Mouse (Mus musculus) frontal cortex, postnatal 36 days (tissue): ENCODE data around the gene Acsm2.

Source experiments
- DNase-seq, 2 experiments: peaks; one replicate each; pipeline ENCODE4 v3.0.0; 2022; ENCODE audit warnings: low spot score in 2 of 2

Acsm2 gene

DNA sequence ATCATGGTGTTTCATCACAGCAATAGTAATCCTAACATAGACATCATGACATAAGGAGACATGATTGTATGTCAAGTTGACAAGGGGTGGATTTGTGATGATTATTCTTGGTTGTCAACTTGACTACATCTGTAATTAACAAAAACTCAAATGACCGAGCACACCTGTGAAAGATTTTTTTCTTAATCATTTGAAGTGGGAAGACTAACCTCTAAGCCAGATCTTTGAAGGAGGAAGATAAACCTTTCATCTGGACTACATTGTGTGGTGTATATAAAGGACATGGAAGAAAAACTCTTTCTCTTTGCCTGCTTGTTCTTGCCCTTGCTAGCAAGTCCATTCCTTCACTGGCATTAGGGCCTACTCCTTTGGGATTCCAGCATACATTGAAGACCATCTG, at the start of gene Acsm2:
Gene Acsm2 (plus strand): TSS at position 301 of the 400 bp plus-strand sequence.
- DNase-seq, result no peak

DNA sequence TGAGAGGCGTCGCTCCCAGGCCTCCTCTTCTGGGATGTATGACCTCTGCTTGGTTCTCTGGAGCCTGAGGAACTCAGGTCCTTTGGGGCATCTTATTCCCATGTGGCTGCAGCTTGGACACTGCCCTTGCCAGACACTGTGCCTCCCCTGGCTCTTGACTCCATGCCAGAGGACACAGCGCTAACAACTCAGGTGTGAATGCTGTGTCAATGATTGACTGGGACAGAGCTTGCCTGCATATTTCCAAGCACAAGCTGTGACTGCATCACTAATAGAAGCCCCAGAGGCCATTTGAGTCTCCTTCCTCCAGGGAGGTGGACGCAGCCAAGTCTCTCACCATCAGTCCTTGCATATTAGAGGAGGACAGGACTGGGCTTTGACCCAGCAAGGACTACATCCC, 43.0 kb upstream of the Acsm2 start:
- no peak for DNase-seq

DNA sequence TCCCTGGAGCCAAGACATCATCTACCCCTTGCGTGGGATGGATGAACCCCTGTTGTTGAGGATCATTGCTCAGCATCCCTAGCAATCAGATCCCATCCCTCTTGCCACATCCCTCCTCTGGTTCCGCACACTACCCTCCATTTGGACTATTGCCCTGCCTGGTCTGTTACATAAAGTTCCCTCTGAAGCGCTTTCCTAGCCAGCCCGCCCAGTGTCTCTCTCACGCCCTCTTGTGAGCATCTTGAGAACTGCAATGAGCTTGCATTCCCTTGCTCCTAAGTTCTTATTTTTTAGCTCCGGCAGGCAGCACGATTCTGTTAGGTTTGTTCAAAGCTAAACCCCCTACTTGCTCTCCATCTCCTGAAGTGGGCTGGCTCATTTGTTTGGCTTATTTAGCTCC, 41.1 kb upstream of the Acsm2 start:
- peak; percentile 60 to 70 for DNase-seq

DNA sequence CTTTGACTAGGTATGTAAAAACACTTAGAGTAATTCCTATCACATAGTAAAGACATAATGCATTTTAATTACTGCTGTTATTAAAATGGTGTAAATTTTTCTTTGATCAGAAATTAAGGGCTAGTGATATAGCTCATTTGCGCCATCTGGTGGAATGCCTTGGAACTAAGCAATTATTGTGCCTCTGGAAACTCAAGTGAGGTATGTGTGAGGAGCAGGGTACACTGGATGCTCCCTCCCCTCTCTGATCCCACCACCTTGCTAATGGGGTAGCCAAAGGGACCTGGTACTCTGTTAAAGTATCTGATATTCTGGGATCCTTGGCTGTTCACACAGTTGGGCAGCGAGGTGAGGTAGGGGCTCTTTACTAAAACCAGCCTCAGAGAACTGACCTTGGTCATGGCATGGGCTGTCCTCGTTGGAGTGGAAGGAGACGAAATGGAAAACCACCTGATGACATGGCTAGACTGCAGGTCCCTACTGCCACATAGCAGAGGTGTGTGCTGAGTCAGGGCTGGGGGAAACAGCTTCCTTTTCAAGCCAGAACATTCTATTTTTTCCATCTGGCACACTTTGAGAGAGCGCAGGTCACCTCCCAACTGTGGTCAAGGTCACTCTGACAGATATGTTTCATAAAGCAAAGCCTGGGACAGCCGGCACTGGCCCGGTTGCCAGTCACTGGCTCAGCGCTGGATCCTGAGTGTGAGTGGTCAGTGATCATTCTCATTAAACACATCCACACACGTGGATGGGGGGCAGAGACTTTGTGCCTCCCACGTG, 38.5 kb upstream of the Acsm2 start:
- peak; percentile 40 to 65 for DNase-seq

DNA sequence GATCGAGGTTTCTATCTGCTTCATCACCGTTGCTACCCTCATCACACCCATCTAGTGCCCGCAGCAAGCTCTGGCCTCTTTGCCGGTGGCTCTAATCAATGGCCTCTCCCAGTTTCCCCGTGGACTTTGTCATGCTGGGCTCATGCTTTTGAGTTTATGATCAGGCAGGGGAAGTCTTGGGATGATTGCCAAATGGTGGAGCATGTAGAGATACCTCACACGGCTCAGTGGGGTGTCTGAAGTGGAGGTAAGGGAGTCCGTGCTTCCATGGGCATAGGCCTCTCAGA, 37.9 kb upstream of the Acsm2 start:
- no peak for DNase-seq

DNA sequence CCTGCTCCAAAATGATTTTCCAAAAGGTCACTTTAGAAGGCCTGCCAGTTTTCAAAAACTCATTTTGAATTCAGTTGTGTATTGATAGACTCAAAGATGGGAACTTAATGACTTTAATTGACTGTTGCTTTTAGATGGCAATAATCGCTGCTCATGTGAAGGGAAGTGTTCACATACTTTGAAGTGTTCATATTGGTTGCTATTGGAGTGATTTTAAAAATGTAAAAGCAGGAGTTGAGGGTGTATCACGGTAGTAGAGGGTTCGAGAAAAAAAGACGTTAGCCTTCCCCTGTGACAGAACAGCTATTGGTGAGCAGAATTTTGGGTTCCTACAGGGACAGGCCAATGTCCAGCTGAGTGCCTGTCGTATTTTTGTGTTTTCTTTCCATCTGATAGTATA, 35.0 kb upstream of the Acsm2 start, which contains the start of gene Acsm5:
Gene Acsm5 (plus strand): TSS at position 301 of the 400 bp plus-strand sequence.
- no peak for DNase-seq

DNA sequence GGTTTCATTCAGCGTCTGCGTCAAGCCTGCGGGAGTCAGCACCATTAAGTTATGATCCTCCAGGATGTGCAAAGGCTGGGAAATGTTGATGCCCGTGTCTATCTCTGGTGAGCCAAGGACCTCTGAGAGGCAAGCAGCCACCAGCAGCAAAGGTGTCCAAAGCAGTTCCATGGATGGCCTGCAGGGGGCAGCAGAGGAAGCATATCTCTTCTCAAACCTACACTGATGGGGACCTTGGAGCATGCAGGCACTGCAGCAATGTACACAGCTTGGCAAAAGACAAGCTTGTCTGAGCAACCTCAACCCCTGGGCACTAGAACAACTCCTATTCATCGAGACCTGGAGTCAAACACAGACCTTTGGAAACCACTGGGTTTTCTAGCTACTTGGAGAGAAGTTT, 34.5 kb upstream of the Acsm2 start:
- peak; percentile 81 to 89 for DNase-seq

DNA sequence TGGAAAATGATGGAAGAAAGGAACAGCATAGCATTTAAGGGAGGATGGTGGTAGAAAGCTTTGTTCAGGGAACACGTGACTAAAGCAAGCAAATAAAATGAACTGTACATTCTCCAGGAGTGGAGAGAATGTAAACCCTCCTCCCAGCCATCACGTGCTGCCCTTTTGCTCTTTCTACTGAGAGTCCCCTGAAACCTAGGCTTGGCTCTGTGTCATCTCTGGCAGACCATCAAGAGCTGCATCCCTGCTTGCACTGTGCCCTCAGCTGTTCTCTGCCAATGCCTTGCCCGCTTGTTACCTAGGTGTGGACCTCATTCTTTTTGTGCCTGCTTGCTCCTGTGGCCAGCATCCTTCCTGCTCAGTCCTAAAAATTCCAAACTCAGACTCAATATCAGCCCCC, 32.3 kb upstream of the Acsm2 start:
- no peak for DNase-seq

DNA sequence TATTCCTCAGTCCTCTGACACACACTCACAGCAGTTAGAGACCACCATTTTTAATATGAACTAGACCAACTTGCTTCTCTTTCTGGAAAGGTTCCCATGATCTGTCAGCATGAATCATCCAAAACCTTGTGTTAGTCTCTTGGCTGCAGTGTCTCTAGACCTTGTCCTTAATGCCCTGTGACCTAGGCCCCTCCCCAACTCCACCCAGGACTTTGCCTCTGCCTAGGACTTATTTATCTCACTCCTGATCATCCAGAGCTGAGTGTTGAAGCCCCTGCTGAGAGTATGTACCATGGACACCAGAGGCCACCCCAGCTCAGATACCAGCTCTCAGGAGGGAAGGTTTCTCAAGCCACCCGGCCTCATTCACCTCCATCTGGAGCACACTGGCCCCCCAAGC, 31.8 kb upstream of the Acsm2 start:
- DNase-seq, result no peak

DNA sequence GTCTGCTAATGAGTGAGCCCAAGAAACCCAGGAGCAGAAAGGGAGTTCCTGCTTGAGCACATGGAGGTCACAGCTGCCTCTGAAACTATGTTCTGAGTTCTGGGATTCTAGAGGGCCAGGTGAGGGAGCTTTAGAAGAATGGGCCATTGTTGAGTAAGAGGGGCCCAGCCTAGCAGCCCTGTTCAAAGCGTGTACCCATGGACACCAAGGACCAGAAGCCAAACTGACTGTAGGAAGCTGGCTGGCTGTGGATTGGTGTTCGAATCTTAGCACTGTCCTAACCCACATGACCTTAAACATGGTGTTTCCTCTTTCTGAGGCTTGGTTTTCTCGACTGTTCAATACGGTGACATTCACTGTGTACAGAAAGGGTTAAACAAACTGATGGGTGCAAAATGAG, 30.8 kb upstream of the Acsm2 start, which contains the start of gene Pdilt:
Gene Pdilt (minus strand): TSS at position 101 of the 400 bp plus-strand sequence.
- DNase-seq, result no peak

DNA sequence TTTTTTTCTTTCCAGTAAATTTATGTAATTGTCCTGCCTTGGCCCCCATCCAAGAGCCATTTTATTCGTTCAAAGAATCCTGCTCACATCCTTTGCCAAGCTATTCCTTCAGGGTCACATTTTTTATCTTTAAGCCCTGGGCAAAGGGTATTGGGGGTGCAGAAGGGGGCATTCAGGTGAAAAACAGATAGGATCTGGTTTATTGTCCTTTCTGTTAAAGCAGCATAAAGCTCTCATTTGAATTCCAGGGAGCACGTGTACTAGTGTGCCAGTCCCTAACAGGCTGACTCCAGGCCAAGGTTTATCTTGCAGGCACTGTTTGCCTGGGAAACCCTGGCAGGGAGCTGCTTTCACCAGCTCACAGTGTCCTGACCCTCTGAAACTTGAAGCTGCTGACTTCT, 28.3 kb upstream of the Acsm2 start:
- peak in 1 of 2 experiments; percentile 9 for DNase-seq

DNA sequence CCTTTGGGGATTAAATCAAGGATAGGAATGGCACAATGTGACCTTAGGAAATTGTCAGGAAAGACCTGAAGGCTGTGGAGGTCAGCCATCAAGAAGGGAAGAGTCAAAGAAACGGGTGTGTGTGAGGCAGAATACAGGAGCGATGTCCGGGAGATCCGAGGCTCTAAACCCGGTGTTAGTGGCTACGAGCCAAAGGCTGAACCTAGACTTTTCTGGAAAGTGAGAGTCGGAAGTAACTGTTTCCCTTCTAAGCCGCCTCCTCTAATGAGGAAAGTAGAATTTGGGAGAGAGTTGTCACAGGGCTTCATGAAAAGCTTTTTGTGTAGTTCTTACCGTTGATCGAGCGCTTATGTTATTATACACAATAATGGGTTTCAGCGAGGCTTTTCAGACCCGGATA, 27.7 kb upstream of the Acsm2 start:
- DNase-seq, result no peak

DNA sequence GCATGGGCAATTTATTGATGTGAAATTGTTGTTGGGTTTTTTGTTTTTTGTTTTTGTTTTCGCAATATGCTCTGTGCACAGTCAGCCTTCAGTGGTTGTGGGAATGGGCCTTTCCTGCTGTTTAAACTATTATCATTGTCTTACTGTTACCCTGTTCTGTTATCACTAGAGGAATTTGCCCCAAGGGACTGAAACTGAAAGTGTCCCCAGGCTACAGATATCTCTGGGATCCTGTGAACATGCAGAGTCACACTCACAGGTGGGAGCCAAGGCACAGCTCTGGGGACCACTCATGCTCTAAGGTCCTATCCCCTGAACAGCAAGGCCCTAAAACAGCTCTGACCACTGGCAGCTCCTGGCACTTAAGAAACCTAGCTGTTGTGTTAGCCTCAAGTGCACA, 27.0 kb upstream of the Acsm2 start:
- DNase-seq, result no peak

DNA sequence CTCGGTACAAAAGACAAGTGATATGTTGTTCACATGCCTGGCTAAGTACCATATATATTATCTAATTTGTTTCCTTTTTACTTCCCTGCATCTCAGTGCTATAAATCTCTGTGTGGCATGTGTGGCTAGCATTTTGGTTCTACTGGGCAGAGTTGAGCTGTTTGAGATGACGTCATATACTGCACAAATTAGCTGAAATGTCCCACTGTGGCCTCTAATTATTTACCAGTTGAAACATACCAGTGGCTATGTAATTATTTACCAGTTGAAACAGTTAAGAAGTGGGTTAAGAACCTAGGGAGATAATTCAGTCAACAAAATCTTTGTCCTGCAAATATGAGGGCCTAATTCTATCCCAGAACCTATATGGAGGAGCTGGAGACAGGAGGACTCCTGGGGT, 26.6 kb upstream of the Acsm2 start:
- DNase-seq, result no peak

DNA sequence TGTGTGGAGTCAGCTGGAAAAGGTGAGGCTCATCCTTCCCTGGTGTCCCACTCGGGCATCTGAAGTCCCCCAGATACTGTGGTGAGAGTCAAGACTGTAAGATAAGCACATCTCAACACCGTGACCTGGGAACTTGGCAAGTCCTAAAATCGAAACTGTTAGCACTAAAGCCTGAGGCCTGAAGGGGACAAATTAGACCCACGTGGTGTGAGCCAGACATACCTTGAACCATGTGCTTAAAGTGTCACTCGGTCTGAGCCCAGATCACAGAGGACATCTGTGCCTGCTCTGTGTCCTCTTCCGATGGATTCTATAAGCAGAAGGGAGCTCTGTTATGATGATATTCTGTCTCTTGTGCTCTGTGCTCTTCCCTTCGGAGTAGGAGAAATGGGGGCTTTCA, 25.5 kb upstream of the Acsm2 start:
- DNase-seq, result no peak

DNA sequence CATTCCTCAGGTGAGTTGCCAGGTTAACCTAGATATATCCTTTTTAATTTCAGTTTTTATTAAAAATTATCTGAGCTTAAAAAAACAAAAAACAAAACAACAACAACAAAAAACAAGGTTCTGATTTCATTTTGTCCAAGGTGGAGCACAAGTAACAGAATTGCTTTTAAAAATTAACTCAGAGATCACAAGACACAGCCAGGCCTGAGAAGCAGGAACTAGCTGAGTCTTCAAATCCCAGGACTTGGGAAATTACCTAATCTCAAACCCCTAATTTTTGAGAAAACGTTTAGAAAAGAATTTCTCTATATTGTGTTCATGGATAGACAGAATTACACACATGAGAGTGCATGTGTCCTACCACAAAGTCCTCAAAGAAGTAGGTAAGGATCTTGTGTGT, 21.2 kb upstream of the Acsm2 start:
- DNase-seq, result no peak

DNA sequence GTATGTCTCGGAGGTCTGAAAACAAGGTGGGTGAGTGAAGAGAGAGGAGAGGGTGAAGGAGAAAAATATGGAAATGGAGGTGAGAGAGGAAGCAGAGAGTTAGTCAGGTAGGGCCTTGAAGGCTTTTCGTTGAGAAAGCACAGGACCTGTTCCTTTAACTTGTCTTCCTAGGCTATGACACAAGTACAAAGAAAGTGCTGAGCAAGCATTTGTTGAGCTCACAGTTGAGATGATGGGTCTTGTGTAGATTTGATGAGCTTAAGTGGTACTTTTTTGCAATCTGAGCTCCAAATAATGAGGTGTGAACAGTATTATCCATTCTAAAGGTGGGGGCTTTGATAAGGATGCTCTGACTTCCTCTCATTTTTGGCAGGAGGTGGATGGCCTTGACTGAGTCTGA, 19.8 kb upstream of the Acsm2 start:
- DNase-seq, result no peak

DNA sequence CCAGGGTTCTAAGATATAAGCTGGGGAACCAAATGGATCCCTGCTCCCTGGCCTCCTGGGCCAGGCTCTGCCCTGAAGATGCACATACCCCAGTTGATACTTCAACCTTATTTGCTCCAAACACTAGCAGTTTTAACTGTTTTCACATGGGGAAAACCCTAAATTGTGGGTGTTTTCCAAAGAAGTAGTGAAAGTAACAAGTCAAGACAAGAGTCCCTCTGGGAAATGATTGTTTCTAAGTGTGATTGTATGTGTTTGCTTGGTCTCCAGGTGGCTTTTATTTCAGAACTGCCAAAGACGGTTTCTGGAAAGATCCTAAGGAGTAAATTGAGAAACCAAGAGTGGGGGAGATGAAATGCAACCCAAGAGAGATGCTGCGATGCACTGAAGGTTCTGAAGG, 11.7 kb upstream of the Acsm2 start:
- no peak for DNase-seq

DNA sequence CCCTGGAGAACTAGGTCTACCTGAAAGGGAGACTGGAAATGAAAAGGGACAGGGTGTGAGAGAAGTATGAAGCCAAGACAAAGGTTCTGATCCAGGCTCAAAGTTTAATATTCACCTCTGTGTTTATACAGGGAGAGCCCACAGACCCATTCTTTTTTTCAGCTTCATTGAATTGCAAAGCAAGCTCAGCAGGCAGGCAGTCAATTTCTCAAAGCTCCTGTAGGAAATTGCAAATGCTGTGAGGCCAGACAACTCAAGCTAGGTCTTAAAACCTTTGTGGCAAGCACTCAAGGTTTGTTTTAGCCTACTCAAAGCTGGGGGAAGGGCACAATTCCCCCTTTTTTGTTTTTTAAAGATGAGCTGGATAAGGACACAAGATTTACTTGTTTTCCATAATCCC, 8.6 kb upstream of the Acsm2 start:
- DNase-seq, result no peak

DNA sequence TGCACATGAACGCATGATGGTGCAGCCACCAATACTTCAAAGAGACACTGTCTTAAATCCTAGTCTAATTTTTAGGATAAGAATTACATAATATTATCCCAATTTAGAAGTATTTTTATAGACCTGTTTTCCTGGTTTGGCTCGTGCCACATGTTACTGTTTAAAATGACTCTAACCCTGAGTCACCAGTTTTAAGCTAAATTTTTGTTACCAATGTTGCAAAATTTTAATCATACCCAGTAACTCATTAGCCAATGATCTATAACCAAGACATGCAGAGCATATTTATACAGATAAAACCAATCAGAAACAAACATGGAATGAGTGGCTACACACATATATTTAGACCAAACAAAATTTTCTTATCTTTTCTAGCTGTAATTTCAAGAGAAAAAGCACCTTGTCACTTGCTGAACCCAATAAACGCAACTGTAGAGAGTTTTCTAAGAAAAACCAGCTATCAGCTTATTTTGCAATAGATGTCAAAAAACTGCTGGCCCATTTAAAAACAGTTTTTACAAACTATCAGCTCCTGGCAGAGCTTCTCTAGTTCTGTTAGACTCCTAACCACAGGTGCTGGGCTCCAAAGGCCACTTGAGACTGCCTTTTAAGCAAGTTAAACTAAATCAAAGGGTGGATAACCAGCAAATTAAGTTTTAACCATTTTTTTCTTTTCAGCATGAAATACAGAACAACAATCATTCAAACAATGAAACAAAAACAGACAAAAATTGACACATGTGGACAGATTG, 3.5 kb upstream of the Acsm2 start:
- DNase-seq, result no peak

DNA sequence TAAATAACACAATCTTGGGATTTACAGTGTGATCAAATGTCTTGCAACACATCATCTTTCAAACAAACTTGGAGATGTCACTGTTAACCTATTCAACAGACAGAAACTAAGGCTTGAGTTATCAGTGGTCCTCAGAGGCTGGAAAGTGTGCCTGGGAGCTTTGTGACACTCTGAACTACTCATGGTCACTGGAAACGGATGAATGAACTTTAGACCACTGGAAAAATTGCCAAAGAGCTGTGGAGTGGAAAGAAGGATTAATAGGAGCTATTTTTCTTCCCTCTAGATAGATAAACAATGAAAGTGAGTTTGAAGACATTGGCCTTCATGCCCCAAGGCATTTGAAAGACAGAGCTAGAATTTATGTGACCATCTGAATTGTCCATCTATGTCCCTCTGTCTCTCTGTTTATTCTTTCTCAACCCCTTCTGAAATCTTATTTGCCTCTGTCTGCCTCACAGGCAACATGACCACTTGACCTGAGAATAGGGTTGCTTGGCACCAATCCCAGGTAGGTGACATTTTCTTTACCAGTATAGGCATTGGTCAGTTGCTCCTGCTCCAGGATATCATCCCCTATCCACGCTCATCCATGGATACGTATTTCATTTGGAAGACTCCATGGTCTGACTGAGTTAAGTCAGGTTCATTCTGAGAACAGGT, 5.8 kb downstream of the Acsm2 start:
- DNase-seq, result no peak

DNA sequence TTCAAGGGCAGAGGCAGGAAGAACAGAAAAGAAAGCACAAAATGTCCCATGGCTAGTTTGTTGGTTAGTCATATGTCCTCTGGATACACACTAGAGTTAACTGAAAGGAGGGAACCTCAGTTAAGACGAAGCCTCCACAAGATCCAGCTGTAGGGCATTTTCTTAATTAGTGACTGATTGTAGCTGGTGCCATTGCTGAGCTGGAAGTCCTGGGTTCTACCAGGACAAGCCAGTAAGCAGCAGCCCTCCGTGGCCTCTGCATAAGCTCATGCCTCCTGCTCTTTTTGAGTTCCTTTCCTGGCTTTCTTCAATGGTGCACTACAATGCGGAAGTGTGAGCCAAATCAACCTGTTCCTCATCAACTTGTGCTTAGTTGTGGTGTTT, 6.3 kb downstream of the Acsm2 start:
- DNase-seq, result no peak

DNA sequence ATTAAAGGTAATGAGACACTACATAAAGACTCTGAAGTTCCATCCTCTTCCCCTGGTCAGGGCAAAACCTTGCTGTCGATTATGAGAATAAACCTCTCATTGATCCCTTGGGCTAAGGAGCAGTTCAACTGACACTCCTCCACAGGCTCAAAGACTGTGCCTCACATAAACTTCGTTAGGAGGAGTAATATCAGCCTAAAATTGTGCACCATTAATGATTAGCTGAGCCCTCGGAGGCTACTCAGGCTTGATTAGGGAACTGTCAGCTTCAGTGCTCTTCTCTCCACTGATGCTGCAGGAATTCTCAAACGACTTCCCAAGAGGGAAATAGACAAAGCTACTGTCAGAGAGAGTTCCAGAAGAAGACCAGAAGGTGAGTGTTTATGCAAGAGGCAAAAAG, 7.3 kb downstream of the Acsm2 start:
- DNase-seq, result no peak
